Mouse (Mus musculus) kidney, embryonic 15.5 days (tissue): Measurements from ENCODE around the gene 2410004P03Rik. TPM values are rescaled to one million over a fixed set of nuclear protein-coding genes. Genes with fewer than 3 reads are reported as not detected.

Experiments
- ATAC-seq: fragments of 200-750 bp; cut with Nextera tagmentation; replicated peaks from 2 replicates; pipeline ENCODE4 v1.8.0; 2017; ENCODE audit warnings: moderate TSS enrichment; ENCODE audit not compliant: low FRiP score
- H3K27ac ChIP-seq: fragments of 300-500 bp; sonication (generic); 2 replicates; pipeline ENCODE4 v1.5.1; 2015; ENCODE audit warnings: mild to moderate bottlenecking, inconsistent platforms
- H3K27me3 ChIP-seq: fragments of 300-500 bp; sonication (generic); 2 replicates; pipeline ENCODE4 v1.6.1; 2015; ENCODE audit warnings: inconsistent platforms
- H3K36me3 ChIP-seq: fragments of 300-500 bp; sonication (generic); 2 replicates; pipeline ENCODE4 v1.6.1; 2015; ENCODE audit warnings: inconsistent platforms
- H3K4me1 ChIP-seq: fragments of 300-500 bp; sonication (generic); 2 replicates; pipeline ENCODE4 v1.6.1; 2015; ENCODE audit warnings: inconsistent platforms
- H3K4me2 ChIP-seq: fragments of 300-500 bp; sonication (generic); 2 replicates; pipeline ENCODE4 v1.6.1; 2015; ENCODE audit warnings: moderate library complexity, mild to moderate bottlenecking, inconsistent platforms
- H3K4me3 ChIP-seq: fragments of 300-500 bp; sonication (generic); replicated peaks from 2 replicates; pipeline ENCODE4 v1.5.1; 2015; ENCODE audit warnings: mild to moderate bottlenecking, inconsistent platforms
- H3K9ac ChIP-seq: fragments of 300-500 bp; sonication (generic); 2 replicates; pipeline ENCODE4 v1.6.1; 2015; ENCODE audit warnings: mild to moderate bottlenecking, inconsistent platforms
- H3K9me3 ChIP-seq: fragments of 300-500 bp; sonication (generic); replicated peaks from 2 replicates; pipeline ENCODE4 v1.6.1; 2016; ENCODE audit warnings: inconsistent platforms
- WGBS: fragments of 180-500 bp; shearing (Covaris S2); methylation state at CpG from one replicate; pipeline ENCODE4 v1.1.7; 2015; ENCODE audit warnings: mixed read lengths; 5-methylcytosine and 5-hydroxymethylcytosine counted together
- polyA plus RNA-seq: library from polyadenylated mRNA; unstranded; fragments of >200 nt; fragmentation: Nextera tagmentation; extraction: Ambion mirVana; gene quantifications from 2 replicates; pipeline ENCODE4 v1.2.1, GENCODE M21; 2015

Gene 2410004P03Rik
- polyA plus RNA-seq, 1 experiment from 2014 or later = 0.40 TPM

DNA sequence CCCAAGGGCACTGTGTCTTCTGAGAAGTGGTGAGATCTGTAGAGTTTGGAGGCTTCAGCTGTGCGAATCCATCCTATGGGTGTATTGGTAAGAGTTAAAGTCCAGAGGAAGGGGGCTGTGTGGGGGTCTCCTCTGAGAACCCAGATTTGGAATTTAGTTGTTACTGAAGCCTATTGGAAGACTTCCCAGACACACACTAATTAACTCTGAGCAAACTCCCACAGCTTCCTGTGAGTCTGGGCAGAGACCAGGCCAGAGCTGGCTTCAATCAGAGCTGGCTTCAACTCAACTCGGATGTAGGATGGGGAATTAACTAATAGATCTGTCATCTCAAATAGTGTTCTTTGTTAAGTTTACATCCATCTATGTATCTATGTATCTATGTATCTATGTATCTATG lies 4.2 kb upstream of the 2410004P03Rik start:
- 63% methylated on average over 2 of the region's 2 CpGs for WGBS
- Histone ChIP-seq H3K4me2 (no peak overlapping the region), H3K4me3 (no peak overlapping the region), H3K4me1 (peaks cover 7% of the 10 kb centered on the region), H3K36me3 (no peaks in the 10 kb centered on the region), H3K27ac (no peak overlapping the region), H3K27me3 (0 out of 2 replicates have a peak, but pooled peaks cover under 1% of the 10 kb centered on the region), H3K9me3 (no peaks in the 10 kb centered on the region), H3K9ac (no peak overlapping the region)
- no peak for ATAC-seq

DNA sequence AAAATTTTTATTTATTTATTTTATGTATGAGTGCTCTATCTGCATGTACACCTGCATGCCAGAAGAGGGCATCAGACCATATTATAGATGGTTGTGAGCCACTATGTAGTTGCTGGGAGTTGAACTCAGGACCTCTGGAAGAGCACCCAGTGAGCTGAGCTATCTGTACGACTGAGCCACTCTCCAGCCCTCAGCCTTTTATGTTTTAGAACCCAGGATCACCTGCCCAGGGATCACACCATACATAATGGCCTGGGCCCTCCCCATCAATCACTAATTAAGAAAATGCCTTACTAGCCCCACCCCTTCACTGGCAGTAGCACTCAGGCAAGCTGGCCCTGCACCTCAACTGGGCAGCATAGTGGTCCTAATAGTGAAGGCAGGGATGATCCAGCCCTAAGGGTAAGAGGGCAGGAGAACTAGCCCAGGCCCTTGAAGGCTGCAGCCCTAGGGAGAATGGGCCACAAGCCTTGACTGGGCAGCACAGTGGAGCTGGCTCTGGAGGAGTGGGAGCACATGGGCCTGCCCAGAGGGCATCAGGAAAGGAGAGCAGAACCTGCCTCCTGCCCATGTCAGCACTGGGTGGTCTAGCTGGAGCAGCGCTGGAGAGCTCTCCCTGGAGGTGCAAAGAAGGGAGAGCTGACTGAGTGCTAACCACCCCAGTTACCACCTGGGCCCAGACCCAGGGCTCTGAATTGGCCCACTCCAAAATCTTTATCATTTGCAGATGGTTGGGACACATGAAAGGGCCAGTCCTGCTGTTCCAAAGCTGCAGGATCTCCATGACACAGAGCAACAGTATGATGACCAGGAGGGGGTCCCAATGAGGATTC lies 756 bp upstream of the 2410004P03Rik start:
- WGBS = 65% methylated on average over 2 of the region's 2 CpGs
- Histone ChIP-seq H3K4me1 (peaks cover 7% of the 10 kb centered on the region), H3K9me3 (0 out of 2 replicates have a peak, but pooled peaks cover 3% of the 10 kb centered on the region), H3K36me3 (no peaks in the 10 kb centered on the region), H3K9ac (no peak overlapping the region), H3K27ac (no peak overlapping the region), H3K4me3 (no peak overlapping the region), H3K4me2 (no peak overlapping the region), H3K27me3 (0 out of 2 replicates have a peak, but pooled peaks cover 3% of the 10 kb centered on the region)
- ATAC-seq = peak; percentile 26

DNA sequence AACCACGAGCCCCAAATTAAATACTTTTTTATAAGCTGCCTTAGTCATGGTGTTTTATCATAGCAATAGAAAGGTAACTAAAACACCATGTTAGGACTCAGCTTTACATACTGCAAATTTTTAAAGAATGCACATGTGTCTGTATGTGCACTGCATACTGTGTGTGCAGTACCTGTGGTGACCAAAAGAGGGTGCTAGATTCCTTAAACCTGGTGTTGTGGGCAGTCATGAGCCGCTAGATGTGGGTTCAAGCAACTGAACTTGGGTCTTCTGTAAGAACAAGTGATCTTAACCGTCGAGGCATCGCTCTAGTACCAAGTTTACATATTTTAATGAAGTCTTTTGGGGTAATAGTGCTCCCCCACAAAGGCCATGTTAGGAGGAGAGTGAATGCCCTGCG lies 2.1 kb downstream of the 2410004P03Rik start:
- Histone ChIP-seq H3K4me1 (peaks cover 7% of the 10 kb centered on the region), H3K4me2 (no peak overlapping the region), H3K27me3 (peaks cover 3% of the 10 kb centered on the region; the same call in 1 of the 2 replicates), H3K9ac (no peak overlapping the region), H3K36me3 (no peaks in the 10 kb centered on the region), H3K9me3 (0 out of 2 replicates have a peak, but pooled peaks cover 3% of the 10 kb centered on the region), H3K27ac (no peak overlapping the region), H3K4me3 (no peak overlapping the region)
- WGBS = 95% methylated on average over 6 of the region's 6 CpGs
- no peak for ATAC-seq

GRCm38 (mm10) chr12:17001211-17001610 lies 10.3 kb downstream of the 2410004P03Rik start:
- Histone ChIP-seq H3K27me3 (peaks cover 42% of the 10 kb centered on the region), H3K9ac (no peak overlapping the region), H3K4me3 (no peak overlapping the region), H3K9me3 (no peaks in the 10 kb centered on the region), H3K4me2 (no peak overlapping the region), H3K36me3 (no peaks in the 10 kb centered on the region), H3K4me1 (peaks cover 21% of the 10 kb centered on the region), H3K27ac (no peak overlapping the region)
- no peak for ATAC-seq
- WGBS = 53% methylated on average over 4 of the region's 4 CpGs

GRCm38 (mm10) chr12:17000628-17001027 lies 10.9 kb downstream of the 2410004P03Rik start:
- Histone ChIP-seq H3K9ac (no peak overlapping the region), H3K4me1 (peaks cover 21% of the 10 kb centered on the region), H3K36me3 (no peaks in the 10 kb centered on the region), H3K9me3 (no peaks in the 10 kb centered on the region), H3K4me2 (peak overlapping the region; percentile 94), H3K27ac (no peak overlapping the region), H3K27me3 (peaks cover 42% of the 10 kb centered on the region), H3K4me3 (peak overlapping the region; percentile 68; the same call in 1 of the 2 replicates)
- WGBS = 49% methylated on average over 6 of the region's 6 CpGs
- ATAC-seq = no peak

- Histone ChIP-seq H3K4me2 (peak within 1 kb of the TSS; percentile 94), H3K4me1 (peaks cover 21% of the 10 kb centered on the region), H3K36me3 (no peaks in the 10 kb centered on the region), H3K4me3 (peak within 1 kb of the TSS; percentile 68), H3K9ac (peak within 1 kb of the TSS; percentile 36), H3K9me3 (no peaks in the 10 kb centered on the region), H3K27me3 (peaks cover 42% of the 10 kb centered on the region), H3K27ac (no peak within 1 kb of the TSS)
- peak; percentile 93 for ATAC-seq
- WGBS = under 1% methylated on average over 57 of the region's 57 CpGs
Observed at GRCm38 (mm10) chr12:16999739-17000497, 11.6 kb downstream of the 2410004P03Rik start, which contains the start of gene Pqlc3. Gene Pqlc3, minus strand, starts transcription at chr12:17000408.

DNA sequence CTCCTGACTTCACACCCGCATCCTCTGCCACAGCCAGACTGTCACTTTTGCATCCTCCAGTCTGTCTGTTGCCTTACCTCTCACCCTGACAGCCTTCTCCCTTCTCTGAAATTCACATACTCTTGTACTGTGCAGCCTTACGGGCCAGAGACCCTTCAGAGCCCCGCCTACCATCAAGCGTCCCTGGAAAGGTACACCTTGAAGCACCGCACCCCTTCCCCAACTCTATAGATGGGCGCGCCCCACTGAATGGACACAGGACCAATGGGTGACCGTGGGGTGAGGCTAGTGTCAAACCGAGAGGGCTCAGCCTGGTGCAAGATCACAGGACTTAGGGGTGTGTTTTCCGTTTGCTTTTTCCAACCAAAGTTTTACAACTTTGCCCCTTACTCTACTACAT lies 12.4 kb downstream of the 2410004P03Rik start:
- peak; percentile 9; the same call in 1 of the 2 replicates for ATAC-seq
- H3K4me1 ChIP-seq = peaks cover 21% of the 10 kb centered on the region
- 8% methylated on average over 10 of the region's 10 CpGs for WGBS
- H3K36me3 ChIP-seq = no peaks in the 10 kb centered on the region
- H3K4me3 ChIP-seq = peak overlapping the region; percentile 68
- peaks cover 42% of the 10 kb centered on the region for H3K27me3 ChIP-seq
- H3K9me3 ChIP-seq = no peaks in the 10 kb centered on the region
- H3K9ac ChIP-seq = 0 out of 2 replicates have a peak overlapping the region, but pooled peaks have one; percentile 36
- H3K27ac ChIP-seq = no peak overlapping the region
- H3K4me2 ChIP-seq = peak overlapping the region; percentile 94

DNA sequence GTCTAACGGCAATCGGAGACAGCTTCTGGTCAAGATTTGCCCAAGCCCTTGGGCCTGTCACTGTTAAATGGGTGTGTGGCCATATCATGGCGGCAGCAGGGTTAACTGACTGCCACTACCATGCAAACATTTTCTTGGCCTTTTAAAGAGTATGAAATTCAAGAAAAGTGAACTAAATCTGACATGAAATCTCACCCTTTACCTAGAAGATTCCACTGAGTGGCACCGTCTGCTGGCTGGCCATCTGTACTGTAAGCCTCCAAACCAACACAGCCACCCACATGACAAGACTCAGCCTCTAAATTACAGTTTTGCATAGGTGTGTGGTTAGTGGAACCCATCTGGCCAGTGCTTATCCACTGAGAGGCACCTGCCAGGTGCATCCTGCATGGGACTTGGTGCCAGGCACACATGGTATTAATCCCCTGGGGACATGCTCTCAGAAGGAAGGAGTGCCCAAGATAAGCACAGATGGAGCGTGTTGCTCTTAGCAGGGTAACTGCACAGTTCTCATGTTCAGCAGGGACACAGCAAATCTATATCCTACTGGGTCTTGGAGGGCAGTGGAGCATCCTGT lies 14.6 kb downstream of the 2410004P03Rik start:
- Histone ChIP-seq H3K4me1 (peaks cover 21% of the 10 kb centered on the region), H3K4me3 (no peak overlapping the region), H3K9ac (no peak overlapping the region), H3K4me2 (no peak overlapping the region), H3K27me3 (peaks cover 40% of the 10 kb centered on the region), H3K27ac (no peak overlapping the region), H3K36me3 (no peaks in the 10 kb centered on the region), H3K9me3 (no peaks in the 10 kb centered on the region)
- no peak for ATAC-seq
- 94% methylated on average over 5 of the region's 5 CpGs for WGBS

GRCm38 (mm10) chr12:16996281-16996680 lies 15.2 kb downstream of the 2410004P03Rik start:
- no peaks in the 10 kb centered on the region for H3K36me3 ChIP-seq
- H3K4me2 ChIP-seq = no peak overlapping the region
- no peaks in the 10 kb centered on the region for H3K9me3 ChIP-seq
- H3K27ac ChIP-seq = no peak overlapping the region
- no peak overlapping the region for H3K4me3 ChIP-seq
- peaks cover 21% of the 10 kb centered on the region for H3K4me1 ChIP-seq
- peaks cover 33% of the 10 kb centered on the region for H3K27me3 ChIP-seq
- 84% methylated on average over 5 of the region's 5 CpGs for WGBS
- no peak overlapping the region for H3K9ac ChIP-seq
- no peak for ATAC-seq

GRCm38 (mm10) chr12:16994291-16994690 lies 17.2 kb downstream of the 2410004P03Rik start:
- Histone ChIP-seq H3K27ac (no peak overlapping the region), H3K4me1 (peaks cover 8% of the 10 kb centered on the region)

DNA sequence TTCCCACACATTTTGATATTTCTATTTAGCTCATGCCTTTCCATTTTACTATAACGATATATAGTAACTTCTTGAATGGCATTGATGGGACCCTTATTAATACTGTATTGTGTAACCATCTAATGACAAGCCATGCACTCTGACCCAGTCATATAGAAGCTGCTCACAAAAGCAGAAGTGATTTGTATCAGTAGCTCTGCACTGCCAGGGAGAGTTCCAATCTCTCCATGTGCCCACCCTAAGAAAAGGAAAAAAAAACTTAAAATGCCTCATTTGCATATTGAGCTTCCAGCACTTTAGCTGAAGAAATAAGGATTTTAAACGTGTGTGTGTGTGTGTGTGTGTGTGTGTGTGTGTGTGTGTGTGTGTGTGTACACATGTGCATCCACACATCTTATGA lies 19.2 kb downstream of the 2410004P03Rik start:
- H3K4me3 ChIP-seq = no peak overlapping the region
- no peak overlapping the region for H3K27ac ChIP-seq
- WGBS = 89% methylated on average over 2 of the region's 2 CpGs
- no peak overlapping the region for H3K9ac ChIP-seq
- no peaks in the 10 kb centered on the region for H3K27me3 ChIP-seq
- H3K36me3 ChIP-seq = peaks cover 8% of the 10 kb centered on the region; the same call in 1 of the 2 replicates
- H3K4me2 ChIP-seq = no peak overlapping the region
- ATAC-seq = no peak
- no peaks in the 10 kb centered on the region for H3K9me3 ChIP-seq
- H3K4me1 ChIP-seq = no peaks in the 10 kb centered on the region

More at GRCm38 (mm10) chr12:16994291-16994690, 17.2 kb downstream of the 2410004P03Rik start:
- no peak for ATAC-seq
- Histone ChIP-seq H3K9ac (no peak overlapping the region), H3K4me2 (no peak overlapping the region), H3K27me3 (peaks cover 18% of the 10 kb centered on the region), H3K9me3 (no peaks in the 10 kb centered on the region), H3K36me3 (peaks cover 3% of the 10 kb centered on the region; the same call in 1 of the 2 replicates), H3K4me3 (no peak overlapping the region)
- WGBS = 84% methylated on average over 2 of the region's 2 CpGs
